Mouse (Mus musculus): ENCODE measurements around the gene Zfp663.

GRCm38 (mm10) chr2:165351828-165352513, 16.6 kb downstream of the Zfp663 start:
- no peak for TF ChIP-seq CTCF (IDR thresholded peaks at IDR 0.05; ENCODE audit: borderline replicate concordance, insufficient read depth, low read depth, low read length)
- TF ChIP-seq POLR2A (IDR thresholded peaks at IDR 0.05; ENCODE audit: borderline replicate concordance, insufficient read depth, low read length) = no peak
